Mouse (Mus musculus): ENCODE data around the gene Htr5a. TPM values are rescaled to one million over a fixed set of nuclear protein-coding genes. Genes with fewer than 3 reads are reported as not detected.

Htr5a gene
- polyA plus RNA-seq (2011; ENCODE audit: insufficient read depth, insufficient read length, low read depth, missing spikeins) = not detected in 2 replicates

- H3K4me3 ChIP-seq (ENCODE audit: low read depth, low read length) = peak within 1 kb of the TSS; percentile 70
Observed at GRCm38 (mm10) chr5:27841701-27842295, at the start of gene Htr5a. TSS of gene Htr5a (plus strand) at chr5:27842149.

GRCm38 (mm10) chr5:27792173-27792470 lies 49.8 kb upstream of the Htr5a start:
- TF ChIP-seq POLR2A (IDR thresholded peaks at IDR 0.05; ENCODE audit: insufficient read depth, low read length) (no peak), CTCF (IDR thresholded peaks at IDR 0.05; ENCODE audit: low read depth, low read length) (no peak), EP300 (IDR thresholded peaks at IDR 0.05; ENCODE audit: insufficient read depth, low read depth, low read length) (no peak)
- no peaks in the 10 kb centered on the region for H3K9me3 ChIP-seq (replicated peaks; ENCODE audit: control insufficient read depth, insufficient read depth, low read length, poor library complexity, severe bottlenecking)
- H3K9ac ChIP-seq (ENCODE audit: low read depth, poor library complexity, severe bottlenecking) = peak overlapping the region; percentile 89
- H3K4me3 ChIP-seq (ENCODE audit: low read depth, low read length) = peak overlapping the region; percentile 71
- H3K27me3 ChIP-seq (ENCODE audit: control insufficient read depth, insufficient read depth, low read length, poor library complexity, severe bottlenecking) = no peaks in the 10 kb centered on the region
- peaks cover 17% of the 10 kb centered on the region for H3K36me3 ChIP-seq (ENCODE audit: control insufficient read depth, insufficient read depth, low read length, poor library complexity, severe bottlenecking)
- peak overlapping the region; percentile 5; the same call in 1 of the 2 replicates for H3K27ac ChIP-seq (ENCODE audit: insufficient read depth, low read length)
- H3K4me1 ChIP-seq (ENCODE audit: control insufficient read depth, insufficient read depth, low read length) = peaks cover 8% of the 10 kb centered on the region

More at GRCm38 (mm10) chr5:27841701-27842295, at the start of gene Htr5a:
- Histone ChIP-seq H3K9me3 (replicated peaks; ENCODE audit: control insufficient read depth, insufficient read depth, low read length, poor library complexity, severe bottlenecking) (no peaks in the 10 kb centered on the region), H3K36me3 (ENCODE audit: control insufficient read depth, insufficient read depth, low read length, poor library complexity, severe bottlenecking) (no peaks in the 10 kb centered on the region), H3K27ac (ENCODE audit: insufficient read depth, low read length) (no peak within 1 kb of the TSS), H3K4me1 (ENCODE audit: control insufficient read depth, insufficient read depth, low read length) (no peaks in the 10 kb centered on the region), H3K27me3 (ENCODE audit: control insufficient read depth, insufficient read depth, low read length, poor library complexity, severe bottlenecking) (no peaks in the 10 kb centered on the region), H3K9ac (ENCODE audit: low read depth, poor library complexity, severe bottlenecking) (no peak within 1 kb of the TSS)
- TF ChIP-seq CTCF (IDR thresholded peaks at IDR 0.05; ENCODE audit: low read depth, low read length) (no peak), EP300 (IDR thresholded peaks at IDR 0.05; ENCODE audit: insufficient read depth, low read depth, low read length) (no peak), POLR2A (IDR thresholded peaks at IDR 0.05; ENCODE audit: insufficient read depth, low read length) (no peak)

- Histone ChIP-seq H3K36me3 (ENCODE audit: control insufficient read depth, insufficient read depth, low read length, poor library complexity, severe bottlenecking) (peaks cover 12% of the 10 kb centered on the region), H3K9me3 (replicated peaks; ENCODE audit: control insufficient read depth, insufficient read depth, low read length, poor library complexity, severe bottlenecking) (no peaks in the 10 kb centered on the region), H3K27ac (ENCODE audit: insufficient read depth, low read length) (no peak overlapping the region), H3K4me3 (ENCODE audit: low read depth, low read length) (peak overlapping the region; percentile 71), H3K4me1 (ENCODE audit: control insufficient read depth, insufficient read depth, low read length) (peaks cover 8% of the 10 kb centered on the region), H3K27me3 (ENCODE audit: control insufficient read depth, insufficient read depth, low read length, poor library complexity, severe bottlenecking) (no peaks in the 10 kb centered on the region), H3K9ac (ENCODE audit: low read depth, poor library complexity, severe bottlenecking) (peak overlapping the region; percentile 89)
- no peak for TF ChIP-seq EP300 (IDR thresholded peaks at IDR 0.05; ENCODE audit: insufficient read depth, low read depth, low read length)
- no peak for TF ChIP-seq CTCF (IDR thresholded peaks at IDR 0.05; ENCODE audit: low read depth, low read length)
- TF ChIP-seq POLR2A (IDR thresholded peaks at IDR 0.05; ENCODE audit: insufficient read depth, low read length) = no peak
Observed at GRCm38 (mm10) chr5:27792531-27793205, 49.3 kb upstream of the Htr5a start.

GRCm38 (mm10) chr5:27793923-27794322 lies 48.0 kb upstream of the Htr5a start:
- no peak overlapping the region for H3K27ac ChIP-seq (ENCODE audit: insufficient read depth, low read length)
- TF ChIP-seq CTCF (IDR thresholded peaks at IDR 0.05; ENCODE audit: low read depth, low read length) (peak; percentile 92), EP300 (IDR thresholded peaks at IDR 0.05; ENCODE audit: insufficient read depth, low read depth, low read length) (no peak)
- H3K4me1 ChIP-seq (ENCODE audit: control insufficient read depth, insufficient read depth, low read length) = peaks cover 8% of the 10 kb centered on the region
- H3K36me3 ChIP-seq (ENCODE audit: control insufficient read depth, insufficient read depth, low read length, poor library complexity, severe bottlenecking) = peaks cover 3% of the 10 kb centered on the region
- no peaks in the 10 kb centered on the region for H3K27me3 ChIP-seq (ENCODE audit: control insufficient read depth, insufficient read depth, low read length, poor library complexity, severe bottlenecking)
- H3K9me3 ChIP-seq (replicated peaks; ENCODE audit: control insufficient read depth, insufficient read depth, low read length, poor library complexity, severe bottlenecking) = no peaks in the 10 kb centered on the region
- no peak overlapping the region for H3K9ac ChIP-seq (ENCODE audit: low read depth, poor library complexity, severe bottlenecking)
- H3K4me3 ChIP-seq (ENCODE audit: low read depth, low read length) = no peak overlapping the region

- no peaks in the 10 kb centered on the region for H3K27me3 ChIP-seq (ENCODE audit: control insufficient read depth, insufficient read depth, low read length, poor library complexity, severe bottlenecking)
- no peak overlapping the region for H3K27ac ChIP-seq (ENCODE audit: insufficient read depth, low read length)
- no peak overlapping the region for H3K9ac ChIP-seq (ENCODE audit: low read depth, poor library complexity, severe bottlenecking)
- no peaks in the 10 kb centered on the region for H3K9me3 ChIP-seq (replicated peaks; ENCODE audit: control insufficient read depth, insufficient read depth, low read length, poor library complexity, severe bottlenecking)
- no peak overlapping the region for H3K4me3 ChIP-seq (ENCODE audit: low read depth, low read length)
- no peaks in the 10 kb centered on the region for H3K36me3 ChIP-seq (ENCODE audit: control insufficient read depth, insufficient read depth, low read length, poor library complexity, severe bottlenecking)
- 0 out of 2 replicates have a peak, but pooled peaks have one; percentile 47 for TF ChIP-seq EP300 (IDR thresholded peaks at IDR 0.05; ENCODE audit: insufficient read depth, low read depth, low read length)
- TF ChIP-seq CTCF (IDR thresholded peaks at IDR 0.05; ENCODE audit: low read depth, low read length) = no peak
- peaks cover 12% of the 10 kb centered on the region for H3K4me1 ChIP-seq (ENCODE audit: control insufficient read depth, insufficient read depth, low read length)
Observed at GRCm38 (mm10) chr5:27814282-27814681, 27.7 kb upstream of the Htr5a start.
